Mouse (Mus musculus): ENCODE results near the gene Slc26a9. TPM values are rescaled to one million over a fixed set of nuclear protein-coding genes. Genes with fewer than 3 reads are reported as not detected.

Slc26a9 gene
- total and polyA plus RNA-seq, 3 experiments, result 0.08 TPM; not detected in 2

- Histone ChIP-seq H3K4me3 (no peak overlapping the region), H3K36me3 (ENCODE audit: control insufficient read depth, insufficient read depth, low read length) (no peaks in the 10 kb centered on the region), H3K27me3 (ENCODE audit: control insufficient read depth, insufficient read depth, low read length) (no peaks in the 10 kb centered on the region), H3K9ac (ENCODE audit: low read depth, low read length) (no peak overlapping the region), H3K4me1 (ENCODE audit: control insufficient read depth, insufficient read depth, low read length) (peaks cover 4% of the 10 kb centered on the region), H3K79me2 (replicated peaks; ENCODE audit: control insufficient read depth, insufficient read depth, low read length) (no peaks in the 10 kb centered on the region), H3K27ac (no peak overlapping the region)
- WGBS, result 64% methylated on average over 1 of the region's 1 CpGs
- no peak for DNase-seq
- TF ChIP-seq POLR2A (IDR thresholded peaks at IDR 0.05; ENCODE audit: insufficient read depth, low read depth, low read length), result no peak
- TF ChIP-seq EP300 (IDR thresholded peaks at IDR 0.05; ENCODE audit: insufficient read depth, low read depth, low read length), result no peak
- no peak for TF ChIP-seq CTCF (IDR thresholded peaks at IDR 0.05)
- intact Hi-C loops (cut with DNase I), result no loop called here
These were observed 5.1 kb upstream of the Slc26a9 start for GRCm38 (mm10) chr1:131738760-131739159.

DNA sequence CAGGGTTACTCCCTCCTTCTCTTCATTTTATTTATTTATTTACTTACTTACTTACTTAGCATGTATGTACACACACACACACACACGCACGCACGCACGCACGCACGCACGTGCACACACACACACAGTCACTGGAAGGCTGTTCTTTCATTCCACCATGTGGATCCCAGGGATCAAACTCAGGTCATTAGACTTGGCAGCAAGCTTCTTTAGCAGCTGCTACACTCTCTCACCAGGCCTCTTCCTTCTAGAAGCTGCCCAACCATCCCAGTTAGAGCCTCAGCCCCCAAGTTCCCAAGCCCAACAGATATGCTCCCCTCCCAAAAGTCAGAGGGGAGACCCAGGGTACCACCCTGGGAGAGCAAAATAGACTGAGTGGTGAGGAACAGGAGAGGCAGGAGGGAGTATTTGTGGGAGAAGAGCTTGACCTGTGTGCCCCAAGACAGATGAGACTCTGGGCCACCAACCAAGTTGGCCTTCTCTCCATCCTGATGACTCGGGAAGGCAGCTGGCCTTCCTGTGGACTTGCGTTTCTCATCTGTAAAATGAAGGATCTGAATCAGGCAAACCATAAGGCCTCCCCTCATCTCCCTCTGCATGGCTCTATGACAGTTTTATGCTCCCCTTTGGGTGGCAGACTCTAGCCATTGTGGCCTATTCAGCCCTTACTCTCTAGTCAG is 4.2 kb upstream of the Slc26a9 start:
- no peak overlapping the region for H3K27ac ChIP-seq
- no peak overlapping the region for H3K9ac ChIP-seq (ENCODE audit: low read depth, low read length)
- H3K36me3 ChIP-seq (ENCODE audit: control insufficient read depth, insufficient read depth, low read length), result no peaks in the 10 kb centered on the region
- H3K79me2 ChIP-seq (replicated peaks; ENCODE audit: control insufficient read depth, insufficient read depth, low read length), result no peaks in the 10 kb centered on the region
- intact Hi-C loops (cut with DNase I), result no loop called here
- peaks cover 4% of the 10 kb centered on the region for H3K4me1 ChIP-seq (ENCODE audit: control insufficient read depth, insufficient read depth, low read length)
- WGBS, result 88% methylated on average over 9 of the region's 9 CpGs
- H3K4me3 ChIP-seq, result no peak overlapping the region
- no peak for DNase-seq
- H3K27me3 ChIP-seq (ENCODE audit: control insufficient read depth, insufficient read depth, low read length), result no peaks in the 10 kb centered on the region
- TF ChIP-seq CTCF (IDR thresholded peaks at IDR 0.05) (no peak), EP300 (IDR thresholded peaks at IDR 0.05; ENCODE audit: insufficient read depth, low read depth, low read length) (no peak), POLR2A (IDR thresholded peaks at IDR 0.05; ENCODE audit: insufficient read depth, low read depth, low read length) (no peak)

DNA sequence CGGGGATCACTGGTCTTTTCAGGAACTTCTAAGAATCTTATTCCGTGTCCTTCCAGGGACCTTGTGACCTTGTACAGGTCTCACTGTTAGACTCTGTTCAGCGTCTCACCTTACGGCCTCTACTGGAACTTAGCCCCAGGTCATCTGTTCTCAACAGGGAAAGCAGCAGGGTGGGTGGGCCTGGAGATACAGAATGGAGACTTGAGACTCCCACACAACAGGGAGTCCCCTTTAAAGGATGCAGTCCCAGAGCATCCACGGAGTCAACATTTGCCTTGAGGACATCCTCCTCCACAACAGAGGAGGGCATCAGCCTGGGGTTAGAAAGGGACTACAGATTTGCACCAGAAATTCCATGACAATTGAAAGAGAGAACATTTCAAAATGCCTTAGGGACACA is 1.6 kb downstream of the Slc26a9 start:
- no peaks in the 10 kb centered on the region for H3K36me3 ChIP-seq (ENCODE audit: control insufficient read depth, insufficient read depth, low read length)
- no peak overlapping the region for H3K4me3 ChIP-seq
- H3K27me3 ChIP-seq (ENCODE audit: control insufficient read depth, insufficient read depth, low read length), result no peaks in the 10 kb centered on the region
- H3K79me2 ChIP-seq (replicated peaks; ENCODE audit: control insufficient read depth, insufficient read depth, low read length), result no peaks in the 10 kb centered on the region
- TF ChIP-seq CTCF (IDR thresholded peaks at IDR 0.05) (no peak), EP300 (IDR thresholded peaks at IDR 0.05; ENCODE audit: insufficient read depth, low read depth, low read length) (no peak), POLR2A (IDR thresholded peaks at IDR 0.05; ENCODE audit: insufficient read depth, low read depth, low read length) (no peak)
- H3K9ac ChIP-seq (ENCODE audit: low read depth, low read length), result no peak overlapping the region
- H3K27ac ChIP-seq, result no peak overlapping the region
- no peak for DNase-seq
- intact Hi-C loops (cut with DNase I), result no loop called here
- H3K4me1 ChIP-seq (ENCODE audit: control insufficient read depth, insufficient read depth, low read length), result no peaks in the 10 kb centered on the region
- WGBS, result 72% methylated on average over 5 of the region's 5 CpGs

DNA sequence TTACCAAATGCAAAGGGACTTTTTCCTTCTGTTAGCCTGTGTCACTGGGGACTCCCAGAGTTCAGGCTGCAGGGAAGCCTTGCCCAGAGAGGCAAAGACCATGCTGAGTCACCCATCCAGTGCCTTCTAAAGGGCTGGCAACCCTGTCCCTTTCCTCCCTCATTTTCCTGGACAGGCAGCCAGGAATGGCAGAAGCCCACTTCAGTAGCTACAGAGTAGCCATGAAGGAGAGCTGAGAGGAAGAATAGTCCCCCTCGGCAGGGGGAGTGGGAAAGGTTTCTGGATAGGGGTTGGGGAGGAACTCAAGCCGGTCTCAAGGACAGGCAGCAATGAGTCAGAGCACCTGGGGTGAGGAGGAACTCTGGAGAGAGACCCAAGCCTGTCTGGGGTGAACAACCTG is 3.9 kb downstream of the Slc26a9 start:
- Histone ChIP-seq H3K9ac (ENCODE audit: low read depth, low read length) (no peak overlapping the region), H3K79me2 (replicated peaks; ENCODE audit: control insufficient read depth, insufficient read depth, low read length) (no peaks in the 10 kb centered on the region), H3K27me3 (ENCODE audit: control insufficient read depth, insufficient read depth, low read length) (no peaks in the 10 kb centered on the region), H3K4me1 (ENCODE audit: control insufficient read depth, insufficient read depth, low read length) (peaks cover 3% of the 10 kb centered on the region), H3K4me3 (no peak overlapping the region), H3K27ac (no peak overlapping the region), H3K36me3 (ENCODE audit: control insufficient read depth, insufficient read depth, low read length) (no peaks in the 10 kb centered on the region)
- TF ChIP-seq CTCF (IDR thresholded peaks at IDR 0.05), result no peak
- no peak for TF ChIP-seq POLR2A (IDR thresholded peaks at IDR 0.05; ENCODE audit: insufficient read depth, low read depth, low read length)
- no peak for TF ChIP-seq EP300 (IDR thresholded peaks at IDR 0.05; ENCODE audit: insufficient read depth, low read depth, low read length)
- DNase-seq, result no peak
- intact Hi-C loops (cut with DNase I), result no loop called here
- WGBS, result 64% methylated on average over 2 of the region's 2 CpGs

DNA sequence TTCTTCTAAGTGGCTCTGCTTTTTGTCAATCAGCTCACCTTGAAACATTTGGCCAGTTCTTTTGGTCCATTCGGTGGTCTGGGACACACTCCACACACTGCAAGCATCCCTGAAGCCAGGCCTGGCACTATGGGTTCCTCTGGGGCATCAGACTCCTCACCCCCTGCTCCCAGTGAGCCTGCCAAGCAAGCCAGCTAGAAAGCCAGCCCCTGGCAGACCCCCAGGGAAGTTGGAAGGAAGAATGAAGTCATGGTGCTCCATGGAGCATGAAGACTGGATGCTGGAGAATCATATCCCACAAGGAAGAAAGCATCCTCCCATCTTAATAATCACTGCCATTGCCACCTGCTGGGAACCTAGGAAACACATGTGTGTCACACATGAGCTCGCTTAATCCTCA is 4.8 kb downstream of the Slc26a9 start:
- no peak overlapping the region for H3K27ac ChIP-seq
- WGBS, result 87% methylated on average over 2 of the region's 2 CpGs
- no peak for DNase-seq
- no peak overlapping the region for H3K4me3 ChIP-seq
- H3K27me3 ChIP-seq (ENCODE audit: control insufficient read depth, insufficient read depth, low read length), result no peaks in the 10 kb centered on the region
- peaks cover 3% of the 10 kb centered on the region for H3K4me1 ChIP-seq (ENCODE audit: control insufficient read depth, insufficient read depth, low read length)
- no peak overlapping the region for H3K9ac ChIP-seq (ENCODE audit: low read depth, low read length)
- no peaks in the 10 kb centered on the region for H3K79me2 ChIP-seq (replicated peaks; ENCODE audit: control insufficient read depth, insufficient read depth, low read length)
- no peaks in the 10 kb centered on the region for H3K36me3 ChIP-seq (ENCODE audit: control insufficient read depth, insufficient read depth, low read length)
- TF ChIP-seq CTCF (IDR thresholded peaks at IDR 0.05), result no peak
- intact Hi-C loops (cut with DNase I), result no loop called here

DNA sequence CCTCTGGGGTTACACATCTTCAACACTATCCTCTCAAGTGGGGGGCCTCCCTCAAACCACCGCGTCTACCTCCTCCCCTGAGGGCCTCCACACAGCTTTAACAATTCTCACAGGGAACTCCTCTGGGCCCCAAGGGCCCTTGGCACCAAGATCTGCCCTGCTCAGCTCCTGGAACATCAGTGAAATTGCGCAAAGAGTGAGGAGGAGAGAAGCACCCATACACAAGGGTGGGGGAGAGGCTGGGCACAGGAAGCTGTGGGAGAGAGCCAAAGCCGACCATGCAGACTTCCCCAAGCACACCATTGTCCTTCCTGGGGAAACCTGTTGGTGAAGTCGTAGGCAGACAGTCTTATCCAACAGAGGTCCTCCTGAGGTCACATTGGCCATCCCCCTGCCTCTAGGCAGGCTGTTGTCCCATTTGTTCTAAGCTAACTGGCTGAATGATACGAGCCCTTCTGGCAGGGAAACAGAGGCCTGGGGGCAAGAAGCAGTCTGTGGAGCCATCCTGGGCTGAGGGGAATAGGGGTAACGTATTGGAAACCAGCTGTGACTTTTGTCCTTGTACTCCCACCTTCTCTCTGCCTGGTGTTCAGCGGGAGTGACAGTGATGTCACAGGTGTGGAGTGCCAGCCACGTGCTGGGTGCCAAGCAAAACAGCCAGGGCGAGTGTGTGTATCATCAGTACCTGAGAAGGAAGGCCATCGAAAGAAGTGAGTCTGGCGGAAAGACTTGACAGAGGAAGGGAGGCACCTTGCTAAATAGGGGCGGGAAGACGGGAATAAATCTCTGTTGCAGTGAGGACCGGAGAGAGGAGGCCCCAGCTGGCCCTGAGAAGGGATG is 6.1 kb downstream of the Slc26a9 start:
- no peak overlapping the region for H3K4me3 ChIP-seq
- TF ChIP-seq CTCF (IDR thresholded peaks at IDR 0.05), result no peak
- no peak for TF ChIP-seq POLR2A (IDR thresholded peaks at IDR 0.05; ENCODE audit: insufficient read depth, low read depth, low read length)
- TF ChIP-seq EP300 (IDR thresholded peaks at IDR 0.05; ENCODE audit: insufficient read depth, low read depth, low read length), result no peak
- peaks cover 6% of the 10 kb centered on the region for H3K4me1 ChIP-seq (ENCODE audit: control insufficient read depth, insufficient read depth, low read length)
- no peaks in the 10 kb centered on the region for H3K27me3 ChIP-seq (ENCODE audit: control insufficient read depth, insufficient read depth, low read length)
- WGBS, result 79% methylated on average over 15 of the region's 15 CpGs
- DNase-seq, result no peak
- no peaks in the 10 kb centered on the region for H3K79me2 ChIP-seq (replicated peaks; ENCODE audit: control insufficient read depth, insufficient read depth, low read length)
- H3K9ac ChIP-seq (ENCODE audit: low read depth, low read length), result no peak overlapping the region
- no peaks in the 10 kb centered on the region for H3K36me3 ChIP-seq (ENCODE audit: control insufficient read depth, insufficient read depth, low read length)
- no peak overlapping the region for H3K27ac ChIP-seq
- intact Hi-C loops (cut with DNase I), result no loop called here
